Mouse (Mus musculus): ENCODE data around the gene Exoc6.

DNA sequence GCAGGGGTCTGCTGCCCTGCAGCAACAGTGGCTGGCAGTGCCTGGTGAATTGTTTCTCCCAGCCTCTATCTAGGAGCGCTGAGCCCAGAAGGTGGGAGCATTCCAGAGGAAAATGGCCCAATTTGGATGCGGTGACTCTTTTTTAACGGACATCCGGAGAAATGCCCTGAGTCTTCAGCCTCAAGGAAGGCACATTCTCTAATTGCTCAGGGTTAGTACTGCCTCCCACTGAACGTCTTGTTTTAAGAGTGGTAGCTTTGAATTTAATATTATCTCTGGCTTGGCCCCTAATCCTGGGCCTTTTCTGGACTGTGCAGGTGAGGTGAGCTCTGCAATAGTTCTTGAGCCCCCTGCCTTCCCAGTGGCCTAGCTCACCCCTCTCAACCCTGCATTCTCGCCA, 135.1 kb downstream of the Exoc6 start, which contains the start of gene Cyp26c1:
- no peak for TF ChIP-seq CTCF (IDR thresholded peaks at IDR 0.05; ENCODE audit: low read depth, low read length)
- TF ChIP-seq POLR2A (IDR thresholded peaks at IDR 0.05; ENCODE audit: extremely low read depth, insufficient read depth, low read length) = no peak
